8 mouse cellular contexts compared by ENCODE assay signal in genomic region chr3:73053451-73053931, GRCm38 (mm10). TPM values are rescaled to one million over a fixed set of nuclear protein-coding genes. Genes with fewer than 3 reads are reported as not detected.
A peak's percentile ranks its signal among the peaks of the same experiment; 100 is the strongest.
DNase-seq lines count a peak whose midpoint lies in the region; ATAC-seq and TF ChIP-seq lines count a peak whose summit lies in the region.
"Had no signal": no experiment of that assay in that cellular context is flagged by ENCODE, and none has a peak within 500 bp of the region (broad histone marks: within the 10 kb centered on the region; RNA-seq: fewer than 3 reads in every experiment).

No protein-coding gene starts in this region.

- H3K9ac ChIP-seq in forebrain, embryonic 15.5 days (replicated peaks) = peak overlapping the region; percentile 60
- H3K9ac ChIP-seq in liver, embryonic 14.5 days (replicated peaks) = no peak overlapping the region
- H3K9ac ChIP-seq in stomach, embryonic 14.5 days (replicated peaks; ENCODE audit: low read depth, low read length) = no peak overlapping the region

- peak overlapping the region; percentile 55 for H3K4me2 ChIP-seq in forebrain, embryonic 15.5 days (replicated peaks)
- peak overlapping the region; percentile 28 for H3K4me2 ChIP-seq in liver, embryonic 14.5 days (ENCODE audit: low read depth)
- peak overlapping the region; percentile 54 for H3K4me2 ChIP-seq in stomach, embryonic 14.5 days (replicated peaks; ENCODE audit: low read depth, low read length)

- ATAC-seq in forebrain, embryonic 15.5 days (replicated peaks) = peak; percentile 84
- no peak for ATAC-seq in liver, embryonic 14.5 days (ENCODE audit: insufficient read depth)
- ATAC-seq in stomach, embryonic 14.5 days (ENCODE audit: insufficient number of reproducible peaks, insufficient read depth, low FRiP score, low read depth) = no peak; the same call in 1 of the 2 replicates

- H3K9me3 ChIP-seq in forebrain, embryonic 15.5 days = no peaks in the 10 kb centered on the region
- H3K9me3 ChIP-seq in liver, embryonic 14.5 days (ENCODE audit: control insufficient read depth, low read length) = no peaks in the 10 kb centered on the region
- no peaks in the 10 kb centered on the region for H3K9me3 ChIP-seq in stomach, embryonic 14.5 days (ENCODE audit: control insufficient read depth, low read depth, low read length)

- H3K36me3 ChIP-seq in forebrain, embryonic 15.5 days = peaks cover 17% of the 10 kb centered on the region
- no peaks in the 10 kb centered on the region for H3K36me3 ChIP-seq in liver, embryonic 14.5 days (replicated peaks; ENCODE audit: control insufficient read depth, insufficient read depth, low read depth)
- H3K36me3 ChIP-seq in stomach, embryonic 14.5 days (ENCODE audit: control insufficient read depth, insufficient read depth, low read length) = no peaks in the 10 kb centered on the region

- DNase-seq in layer of hippocampus, adult 9-11 months = peak; percentile 33
- no peak for DNase-seq in layer of hippocampus, adult 8-10 months (ENCODE audit: low spot score in 2 of 2)
- DNase-seq in cerebellum, adult 9-11 months = peak; percentile 38
- DNase-seq in liver, embryonic 14.5 days (ENCODE audit: low read depth in 3 of 3, low spot score in 3 of 3) = no peak
- DNase-seq in spleen, adult 12 weeks (ENCODE audit: low spot score) = no peak

- 1% methylated on average over 26 of the region's 26 CpGs for WGBS in forebrain, embryonic 15.5 days
- 1% methylated on average over 26 of the region's 26 CpGs for WGBS in liver, embryonic 14.5 days (ENCODE audit: insufficient replicate concordance)
- 2% methylated on average over 26 of the region's 26 CpGs for WGBS in stomach, embryonic 14.5 days

- H3K4me1 ChIP-seq in forebrain, embryonic 15.5 days = peaks cover 34% of the 10 kb centered on the region
- no peaks in the 10 kb centered on the region for H3K4me1 ChIP-seq in liver, embryonic 14.5 days (replicated peaks; ENCODE audit: control insufficient read depth in 2 of 2, insufficient read depth in 2 of 2, low read length in 1 of 2)
- no peaks in the 10 kb centered on the region for H3K4me1 ChIP-seq in stomach, embryonic 14.5 days (ENCODE audit: control insufficient read depth, insufficient read depth, low read length)

- H3K27me3 ChIP-seq in forebrain, embryonic 15.5 days = no peaks in the 10 kb centered on the region
- peaks cover 11% of the 10 kb centered on the region for H3K27me3 ChIP-seq in liver, embryonic 14.5 days (ENCODE audit: control insufficient read depth, insufficient read depth, low read length)
- peaks cover 3% of the 10 kb centered on the region; the same call in 1 of the 2 replicates for H3K27me3 ChIP-seq in stomach, embryonic 14.5 days (ENCODE audit: control insufficient read depth, insufficient read depth, low read length)

- peak overlapping the region; percentile 52 for H3K4me3 ChIP-seq in forebrain, embryonic 15.5 days
- H3K4me3 ChIP-seq in liver, embryonic 14.5 days (ENCODE audit: insufficient read depth in 1 of 2, low read depth in 2 of 2, low read length in 2 of 2) = peak overlapping the region; percentile 4 to 13; a peak in 1 of 4 replicates
- peak overlapping the region; percentile 26 for H3K4me3 ChIP-seq in stomach, embryonic 14.5 days (ENCODE audit: low read depth, low read length)

- H3K27ac ChIP-seq in forebrain, embryonic 15.5 days (replicated peaks) = peak overlapping the region; percentile 76
- H3K27ac ChIP-seq in liver, embryonic 14.5 days = no peak overlapping the region
- no peak overlapping the region for H3K27ac ChIP-seq in stomach, embryonic 14.5 days (ENCODE audit: low read length)
- H3K27ac ChIP-seq: macrophage had no signal

- TF ChIP-seq CTCF in liver, embryonic 14.5 days (IDR thresholded peaks at IDR 0.05; ENCODE audit: low read depth) = no peak

- no peak for TF ChIP-seq EP300 in liver, embryonic 14.5 days (IDR thresholded peaks at IDR 0.05; ENCODE audit: low read depth)

RNA-seq across cellular contexts. Expression of gene Slitrk3, which starts 4.1 kb away (rescaled TPM):
- total RNA-seq in layer of hippocampus, adult 8-10 months (2022) = 10 to 100 TPM; 80.8 to 94.0 (median 87.9) TPM
- 13.9 and 17.2 TPM in 2 replicates for polyA plus RNA-seq in forebrain, embryonic 15.5 days (2015; fragmentation: Nextera tagmentation; extraction: Ambion mirVana)
- 0.01 TPM in 1 of 2 replicates, not detected in the other for polyA plus RNA-seq in liver, embryonic 14.5 days (2012; rRNA removed)
- polyA plus RNA-seq in liver, embryonic 14.5 days (2014; fragmentation: Nextera tagmentation; extraction: Ambion mirVana) = not detected in 2 replicates
- polyA plus RNA-seq in stomach, embryonic 14.5 days (2014; fragmentation: Nextera tagmentation; extraction: Ambion mirVana) = 2.0 and 2.6 TPM in 2 replicates
- polyA plus RNA-seq: macrophage had no signal

Comparison
In these comparisons a context has a peak if more than half of its experiments do, and no peak if none do; other contexts are left out.
1. DNase-seq: peak in layer of hippocampus, adult 9-11 months (single experiment) and cerebellum, adult 9-11 months (single experiment); none in layer of hippocampus, adult 8-10 months (0 of 2), liver, embryonic 14.5 days (0 of 3) and spleen, adult 12 weeks (single experiment).
2. Peak in every context shown above with its lines, with median percentiles within 50 percentile points of each other: H3K4me2 ChIP-seq and H3K4me3 ChIP-seq.